Mouse (Mus musculus) liver, embryonic 12.5 days (tissue): ENCODE data around the gene Nlrp4c. TPM values are rescaled to one million over a fixed set of nuclear protein-coding genes. Genes with fewer than 3 reads are reported as not detected.

ENCODE experiments used
- ATAC-seq: fragments of 200-750 bp; cut with Nextera tagmentation; 2 replicates; pipeline ENCODE4 v1.8.0; 2017; ENCODE audit warnings: moderate number of reproducible peaks, mild to moderate bottlenecking, moderate library complexity
- H3K27ac ChIP-seq: fragments of 300-500 bp; sonication (generic); 2 replicates; pipeline ENCODE4 v1.5.1; 2016; ENCODE audit warnings: mild to moderate bottlenecking
- H3K27me3 ChIP-seq: fragments of 300-500 bp; sonication (generic); replicated peaks from 2 replicates; pipeline ENCODE4 v1.6.1; 2016; ENCODE audit warnings: mild to moderate bottlenecking, moderate library complexity
- H3K36me3 ChIP-seq: fragments of 300-500 bp; sonication (generic); 2 replicates; pipeline ENCODE4 v1.6.1; 2016; ENCODE audit warnings: mild to moderate bottlenecking, moderate library complexity
- H3K4me1 ChIP-seq: fragments of 300-500 bp; sonication (generic); 2 replicates; pipeline ENCODE4 v1.6.1; 2016
- H3K4me2 ChIP-seq: fragments of 300-500 bp; sonication (generic); 2 replicates; pipeline ENCODE4 v1.6.1; 2016; ENCODE audit warnings: mild to moderate bottlenecking, moderate library complexity
- H3K4me3 ChIP-seq: fragments of 300-500 bp; sonication (generic); 2 replicates; pipeline ENCODE4 v1.5.1; 2016; ENCODE audit warnings: mild to moderate bottlenecking, moderate library complexity
- H3K9ac ChIP-seq: fragments of 300-500 bp; sonication (generic); 2 replicates; pipeline ENCODE4 v1.6.1; 2016; ENCODE audit warnings: mild to moderate bottlenecking, moderate library complexity
- H3K9me3 ChIP-seq: fragments of 300-500 bp; sonication (generic); replicated peaks from 2 replicates; pipeline ENCODE4 v1.6.1; 2016; ENCODE audit warnings: mild to moderate bottlenecking, moderate library complexity
- WGBS: fragments of 180-500 bp; shearing (Covaris S2); methylation state at CpG from one replicate; pipeline ENCODE4 v1.1.7; 2016; ENCODE audit not compliant: insufficient replicate concordance; 5-methylcytosine and 5-hydroxymethylcytosine counted together
- polyA plus RNA-seq: library from polyadenylated mRNA; unstranded; fragments of >200 nt; fragmentation: Nextera tagmentation; extraction: Ambion mirVana; gene quantifications from 2 replicates; pipeline ENCODE4 v1.2.1, GENCODE M21; 2016

Gene Nlrp4c
- polyA plus RNA-seq, 1 experiment from 2014 or later = not detected

DNA sequence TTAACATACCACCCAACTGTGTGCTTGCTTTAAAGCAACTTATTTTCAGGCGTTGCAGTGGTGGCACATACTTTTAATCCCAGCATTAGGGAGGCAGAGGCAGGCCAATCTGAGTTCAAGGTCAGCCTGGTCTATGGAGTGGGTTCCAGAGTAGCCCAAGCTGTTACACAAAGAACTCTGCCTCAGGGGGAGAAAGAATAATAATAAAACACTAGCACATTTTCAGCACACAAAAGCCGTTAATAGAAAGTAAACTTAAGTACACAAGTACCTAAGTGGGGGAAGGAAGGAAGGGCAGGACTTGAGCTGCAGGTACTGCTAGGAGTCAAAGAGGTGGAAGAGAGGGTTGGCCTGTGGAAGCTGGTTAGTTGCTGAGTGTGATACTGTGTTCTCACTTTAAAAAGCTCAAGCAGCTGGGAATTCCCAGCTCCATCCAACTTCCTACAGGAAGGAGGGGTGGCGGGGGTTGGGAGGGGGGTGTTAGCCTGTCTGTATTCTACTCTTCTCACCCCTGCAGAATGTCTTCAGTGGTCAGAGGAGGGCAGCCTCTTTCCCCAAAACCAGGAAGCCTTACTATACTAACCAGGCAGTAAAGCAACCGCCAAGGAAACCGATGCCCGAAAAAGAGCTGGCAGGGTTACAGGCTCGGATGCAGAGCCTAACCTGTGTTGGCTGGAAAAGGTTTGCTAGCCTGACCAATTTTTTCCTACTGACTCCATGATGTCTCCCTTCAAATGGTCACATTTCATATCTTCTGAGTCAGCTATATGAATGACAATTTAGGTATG is 101.4 kb downstream of the Nlrp4c start:
- no peak for ATAC-seq

DNA sequence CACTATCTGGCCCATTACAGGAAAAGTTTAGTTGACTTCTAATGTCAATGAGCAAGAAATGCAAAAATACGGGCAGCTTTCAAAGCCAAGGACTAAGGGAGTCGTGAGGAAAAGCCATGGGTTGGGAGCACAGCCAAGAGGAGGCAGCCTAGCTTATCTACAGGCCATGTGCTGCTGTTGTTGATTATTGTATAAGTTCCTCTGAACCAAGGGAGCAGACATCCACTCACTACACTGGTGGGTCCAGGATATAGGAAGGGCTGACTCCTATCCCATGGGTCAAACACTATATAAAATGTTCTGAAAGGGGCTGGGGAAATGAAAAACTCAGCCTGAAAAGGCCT is 102.0 kb downstream of the Nlrp4c start:
- ATAC-seq = no peak
- Histone ChIP-seq H3K36me3 (peaks cover 3% of the 10 kb centered on the region), H3K4me2 (no peak overlapping the region), H3K27ac (peak overlapping the region; percentile 38), H3K9ac (peak overlapping the region; percentile 20; the same call in 1 of the 2 replicates), H3K4me3 (no peak overlapping the region), H3K9me3 (no peaks in the 10 kb centered on the region), H3K4me1 (peaks cover 74% of the 10 kb centered on the region), H3K27me3 (no peaks in the 10 kb centered on the region)
- WGBS = 29% methylated on average over 2 of the region's 2 CpGs

More for the DNA sequence above, 101.4 kb downstream of the Nlrp4c start:
- WGBS = 70% methylated on average over 7 of the region's 7 CpGs
- Histone ChIP-seq H3K9me3 (no peaks in the 10 kb centered on the region), H3K4me1 (peaks cover 68% of the 10 kb centered on the region), H3K9ac (0 out of 2 replicates have a peak overlapping the region, but pooled peaks have one; percentile 15), H3K36me3 (peaks cover 9% of the 10 kb centered on the region), H3K4me3 (no peak overlapping the region), H3K27ac (0 out of 2 replicates have a peak overlapping the region, but pooled peaks have one; percentile 30), H3K27me3 (no peaks in the 10 kb centered on the region), H3K4me2 (no peak overlapping the region)

DNA sequence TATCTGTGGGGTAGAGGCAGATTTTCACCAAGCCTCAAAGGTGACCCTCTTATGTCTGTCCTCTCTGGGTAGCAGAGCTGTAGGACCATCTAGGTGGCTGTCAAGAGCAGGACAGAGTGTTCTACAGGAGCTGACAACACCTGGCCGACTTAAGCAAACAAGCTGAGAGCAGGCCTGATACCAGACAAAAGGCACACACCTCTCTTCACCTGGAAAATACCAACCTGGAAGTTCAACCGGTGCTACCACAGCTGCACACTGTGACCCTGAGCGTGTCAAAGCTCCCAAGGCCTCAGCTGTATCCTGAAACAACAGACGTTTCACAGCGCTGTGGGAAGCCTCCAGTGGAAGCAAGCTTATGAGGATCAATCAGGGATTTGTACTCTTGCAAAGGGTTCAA is 102.7 kb downstream of the Nlrp4c start:
- Histone ChIP-seq H3K4me1 (peaks cover 80% of the 10 kb centered on the region), H3K27ac (peak overlapping the region; percentile 27), H3K36me3 (no peaks in the 10 kb centered on the region), H3K4me2 (no peak overlapping the region), H3K4me3 (no peak overlapping the region), H3K9ac (no peak overlapping the region), H3K9me3 (no peaks in the 10 kb centered on the region), H3K27me3 (no peaks in the 10 kb centered on the region)
- ATAC-seq = no peak
- WGBS = 59% methylated on average over 5 of the region's 5 CpGs

DNA sequence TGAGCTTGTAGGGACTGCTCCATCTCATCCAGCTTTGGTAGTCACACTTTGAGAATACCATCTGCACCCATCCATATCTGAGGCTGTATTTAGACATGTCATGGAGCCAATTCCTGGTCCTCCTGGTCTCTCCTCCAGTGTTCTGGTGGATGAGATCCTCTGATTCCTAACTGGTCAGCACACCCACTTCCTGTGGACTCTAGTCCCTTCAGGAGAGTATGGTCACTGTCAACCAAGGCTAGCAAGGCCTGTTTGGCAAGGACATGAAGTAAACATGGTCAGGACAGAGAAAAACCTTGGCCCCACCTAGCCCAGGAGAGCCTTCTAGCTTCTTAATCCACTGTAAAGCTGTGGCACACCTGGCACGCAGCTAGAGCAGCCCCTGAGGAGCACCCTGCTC is 106.3 kb downstream of the Nlrp4c start:
- H3K27ac ChIP-seq = no peak overlapping the region
- ATAC-seq = no peak
- H3K4me1 ChIP-seq = peaks cover 79% of the 10 kb centered on the region
- peak overlapping the region; percentile 4; the same call in 1 of the 2 replicates for H3K4me2 ChIP-seq
- no peak overlapping the region for H3K4me3 ChIP-seq
- H3K9ac ChIP-seq = no peak overlapping the region
- no peaks in the 10 kb centered on the region for H3K36me3 ChIP-seq
- no peaks in the 10 kb centered on the region for H3K27me3 ChIP-seq
- 89% methylated on average over 1 of the region's 1 CpGs for WGBS
- H3K9me3 ChIP-seq = no peaks in the 10 kb centered on the region

DNA sequence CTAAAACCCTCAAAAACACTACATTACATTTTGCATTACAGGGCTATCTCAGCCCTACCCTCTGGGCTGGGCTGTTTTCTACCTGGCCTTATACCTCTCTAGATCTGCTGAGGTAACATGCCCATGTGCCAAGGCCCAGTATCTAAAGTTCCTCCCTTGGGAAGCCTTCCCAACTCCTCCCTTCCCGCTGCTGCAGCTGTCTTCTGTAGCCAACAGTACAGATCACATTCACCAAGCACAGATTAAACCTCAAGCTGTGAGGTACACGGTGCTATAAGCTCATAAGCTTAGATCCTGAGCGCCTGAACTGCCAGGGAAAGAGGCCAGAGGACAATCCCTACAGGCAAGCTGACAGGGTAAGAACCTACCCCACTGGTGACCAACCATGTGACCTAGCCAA is 107.1 kb downstream of the Nlrp4c start:
- Histone ChIP-seq H3K4me2 (no peak overlapping the region), H3K36me3 (no peaks in the 10 kb centered on the region), H3K27ac (no peak overlapping the region), H3K9me3 (no peaks in the 10 kb centered on the region), H3K4me1 (peaks cover 79% of the 10 kb centered on the region), H3K4me3 (no peak overlapping the region), H3K9ac (no peak overlapping the region), H3K27me3 (no peaks in the 10 kb centered on the region)
- 70% methylated on average over 3 of the region's 3 CpGs for WGBS
- ATAC-seq = no peak

DNA sequence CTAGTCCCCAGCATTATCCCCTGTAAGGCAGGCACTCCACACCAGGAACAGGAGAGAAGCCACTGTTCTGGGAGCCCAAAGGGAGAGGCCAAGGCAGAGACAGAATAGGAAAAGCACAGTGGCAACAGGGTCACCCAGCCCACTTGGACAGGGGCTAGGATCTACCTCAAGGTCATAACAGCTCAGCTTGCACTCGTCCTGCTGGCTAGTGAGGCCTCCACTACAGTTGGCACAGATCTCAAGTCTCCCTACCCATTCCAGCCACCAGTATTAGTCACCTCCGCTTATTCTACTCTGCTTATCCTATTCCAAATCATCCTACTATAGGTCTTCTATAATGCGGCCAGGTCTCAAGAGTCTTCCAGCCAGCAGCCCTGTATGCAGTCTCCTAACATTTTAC is 108.2 kb downstream of the Nlrp4c start:
- Histone ChIP-seq H3K9ac (no peak overlapping the region), H3K4me1 (peaks cover 79% of the 10 kb centered on the region), H3K9me3 (no peaks in the 10 kb centered on the region), H3K4me2 (no peak overlapping the region), H3K36me3 (no peaks in the 10 kb centered on the region), H3K27ac (no peak overlapping the region), H3K4me3 (no peak overlapping the region), H3K27me3 (no peaks in the 10 kb centered on the region)
- 76% methylated on average over 3 of the region's 3 CpGs for WGBS
- no peak for ATAC-seq

DNA sequence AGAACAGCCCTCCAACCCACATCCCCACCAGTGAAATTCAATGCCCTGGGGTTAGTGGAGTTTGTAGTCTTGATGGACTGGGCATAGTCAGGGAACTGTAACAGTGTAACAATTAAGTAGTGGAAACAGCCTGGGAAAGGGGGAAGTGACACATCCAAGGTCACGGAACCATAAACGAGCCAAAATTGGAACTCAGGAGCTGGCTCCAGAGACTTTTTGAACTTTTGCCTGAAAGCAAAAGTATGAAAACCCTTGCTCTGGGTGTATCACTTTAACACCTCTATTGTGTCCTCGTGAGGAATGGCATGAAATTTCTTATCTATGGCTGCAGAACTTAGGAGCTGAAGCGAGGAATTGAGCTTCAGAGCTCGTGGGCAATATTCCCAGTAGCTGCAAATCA is 109.2 kb downstream of the Nlrp4c start:
- H3K9me3 ChIP-seq = no peaks in the 10 kb centered on the region
- peak overlapping the region; percentile 91 for H3K9ac ChIP-seq

More for the DNA sequence above, 109.2 kb downstream of the Nlrp4c start:
- Histone ChIP-seq H3K27ac (peak overlapping the region; percentile 92), H3K4me3 (peak overlapping the region; percentile 82), H3K27me3 (no peaks in the 10 kb centered on the region), H3K4me2 (peak overlapping the region; percentile 92), H3K4me1 (peaks cover 69% of the 10 kb centered on the region), H3K36me3 (no peaks in the 10 kb centered on the region)
- no peak for ATAC-seq
- WGBS = 38% methylated on average over 5 of the region's 5 CpGs

Other genes with a start within 250 kb of the Nlrp4c start
- gene Vmn1r63, start 239.7 kb upstream of the Nlrp4c start, polyA plus RNA-seq = not detected in 2 replicates
- not detected in 2 replicates for gene Vmn1r64, start 160.6 kb upstream of the Nlrp4c start, polyA plus RNA-seq
- gene Vmn1r65, start 34.2 kb upstream of the Nlrp4c start, polyA plus RNA-seq = not detected in 2 replicates
- gene Zfp787, start 110.8 kb downstream of the Nlrp4c start, polyA plus RNA-seq = 17.3 and 18.0 TPM in 2 replicates
- gene Zfp444, start 127.1 kb downstream of the Nlrp4c start, polyA plus RNA-seq = 25.5 and 26.3 TPM in 2 replicates
- gene Galp, start 151.9 kb downstream of the Nlrp4c start, polyA plus RNA-seq = not detected in 2 replicates
- not detected in 2 replicates for gene Zscan5b, start 177.1 kb downstream of the Nlrp4c start, polyA plus RNA-seq
- not detected in 2 replicates for gene Epp13, start 207.5 kb downstream of the Nlrp4c start, polyA plus RNA-seq
- 8.1 and 8.2 TPM in 2 replicates for gene Zfp667, start 241.4 kb downstream of the Nlrp4c start, polyA plus RNA-seq